Mouse (Mus musculus) heart, adult 11 months (tissue): ENCODE data around the gene Immt.
A peak's percentile ranks its signal among the peaks of the same experiment; 100 is the strongest.
"Not testable (repeated sequence)": the region's sequence is repeated elsewhere in the genome, so short reads cannot be mapped to it uniquely, and the experiment has no call there.

Experiments used
- DNase-seq: peaks from one replicate; pipeline ENCODE4 v3.0.0; 2022

Gene Immt

DNA sequence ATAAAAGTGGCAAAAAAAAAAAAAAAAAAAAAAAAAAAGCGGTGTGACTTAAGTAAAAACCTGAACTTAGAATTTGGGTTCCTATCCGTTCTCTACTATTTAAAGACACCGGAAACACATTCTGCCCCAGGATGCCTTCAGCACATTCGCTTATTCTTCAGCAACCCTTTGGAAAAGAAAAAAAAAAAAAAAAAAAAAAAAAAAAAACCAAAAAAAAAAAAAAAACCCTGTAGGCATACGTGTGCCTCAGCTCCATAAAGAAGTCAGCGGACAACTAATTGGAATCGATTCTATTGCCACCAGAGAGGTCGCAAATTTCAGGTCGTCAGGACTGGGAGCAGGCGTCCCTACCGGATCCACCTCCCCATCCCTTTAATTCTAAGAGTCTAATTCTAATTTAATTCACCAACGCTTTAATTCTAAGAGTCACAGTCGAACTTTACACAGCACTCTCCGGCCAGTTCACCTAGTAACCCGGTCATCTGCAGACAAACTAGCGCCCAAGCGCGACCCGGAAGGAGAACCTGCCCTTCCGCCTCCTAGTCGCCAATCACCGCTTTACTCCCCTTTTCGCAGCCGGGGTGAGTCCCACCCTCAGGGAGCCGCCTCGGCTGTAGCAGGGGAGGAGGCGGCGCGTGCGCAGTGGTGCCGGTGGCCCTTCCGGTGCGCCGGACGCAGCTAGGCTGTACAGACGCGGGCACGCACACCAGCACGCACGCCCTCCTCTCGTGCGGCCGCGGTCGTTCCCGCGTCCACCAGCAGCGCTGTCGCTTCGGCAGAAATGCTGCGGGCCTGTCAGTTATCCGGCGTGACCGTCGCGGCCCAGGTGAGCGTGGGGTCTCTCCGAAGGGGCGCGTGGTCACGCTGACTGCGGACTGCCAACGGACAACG is at the start of gene Immt:
Gene Immt (plus strand): TSS at position 642 of the 891 bp plus-strand sequence.
- peak; percentile 100 for DNase-seq

DNA sequence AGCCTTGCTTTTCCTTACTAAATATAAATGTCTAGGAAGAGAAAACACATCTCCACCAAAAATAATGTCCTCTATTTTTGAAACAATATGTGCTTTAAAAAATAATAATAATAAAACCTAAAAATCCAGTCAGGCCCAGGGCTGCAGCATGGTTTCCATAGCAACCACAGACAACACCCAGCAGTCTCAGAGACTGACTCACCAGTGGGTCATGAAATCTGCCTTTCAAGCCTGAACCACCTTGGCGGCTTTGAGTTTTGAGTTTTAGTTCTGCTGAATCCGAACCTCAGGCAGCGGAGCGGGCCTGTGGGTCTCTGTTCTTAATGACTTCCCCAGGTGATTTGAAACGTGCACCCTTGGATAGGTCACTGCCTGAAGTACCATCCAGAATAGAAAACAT is 48.0 kb upstream of the Immt start:
- no peak for DNase-seq

DNA sequence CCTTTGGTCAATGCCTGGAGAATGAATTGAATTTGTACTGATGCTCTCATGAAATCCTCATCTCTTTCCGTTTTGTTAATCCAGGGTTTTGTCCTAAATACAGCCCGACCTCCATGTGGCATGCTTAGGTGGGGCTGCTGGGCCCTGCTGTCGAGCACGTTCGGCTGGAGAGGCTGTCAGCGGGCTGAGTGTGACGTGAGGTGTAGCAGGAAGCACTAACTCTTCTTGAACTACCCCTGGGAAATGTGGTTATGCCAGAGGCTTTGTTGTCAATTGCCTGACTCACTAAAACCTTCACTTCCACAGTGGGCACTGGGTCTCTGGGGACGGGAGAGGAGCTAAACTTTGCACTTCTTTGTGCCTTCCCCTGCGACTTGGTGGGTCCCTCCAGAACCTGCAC is 42.8 kb upstream of the Immt start:
- DNase-seq, result no peak

DNA sequence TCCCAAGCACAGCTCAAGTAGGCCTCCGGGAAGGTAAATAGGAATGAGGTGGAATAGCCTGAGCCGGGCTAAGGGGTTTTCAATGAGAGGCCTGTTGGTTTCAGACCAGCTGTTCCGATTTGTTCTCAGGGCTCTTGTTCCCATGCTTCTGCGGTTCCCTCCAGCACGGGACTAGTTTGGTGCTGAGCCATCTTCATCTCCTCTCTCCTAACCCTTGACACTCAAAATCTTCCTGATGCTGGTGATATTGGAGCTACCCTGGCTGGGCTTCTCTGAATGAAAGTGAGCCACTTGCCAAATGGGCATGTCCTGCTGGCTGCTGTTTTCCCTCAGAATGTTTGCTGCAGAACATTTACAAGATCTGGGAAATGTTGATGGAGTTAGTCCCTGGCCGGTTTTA is 39.4 kb upstream of the Immt start:
- no peak for DNase-seq

DNA sequence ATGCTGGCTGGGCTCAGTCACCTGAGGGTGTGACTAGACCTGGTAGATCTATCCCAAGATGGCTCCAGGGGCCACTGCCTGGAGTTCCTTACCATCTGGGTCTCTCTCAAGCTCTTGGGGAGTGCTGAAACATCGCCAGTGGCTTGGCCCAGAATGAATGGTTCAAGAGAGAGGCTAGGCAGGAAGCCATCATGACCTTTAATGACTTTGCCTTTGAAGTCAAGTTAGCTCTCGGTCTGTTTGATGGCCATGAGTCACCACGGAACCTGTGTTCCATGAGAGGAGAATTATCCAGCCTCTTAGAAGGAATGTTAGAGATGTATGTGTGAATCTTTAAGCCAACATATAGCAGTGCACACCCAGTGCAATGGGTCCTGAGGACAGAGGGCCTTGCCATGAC is 31.7 kb upstream of the Immt start:
- DNase-seq, result no peak

DNA sequence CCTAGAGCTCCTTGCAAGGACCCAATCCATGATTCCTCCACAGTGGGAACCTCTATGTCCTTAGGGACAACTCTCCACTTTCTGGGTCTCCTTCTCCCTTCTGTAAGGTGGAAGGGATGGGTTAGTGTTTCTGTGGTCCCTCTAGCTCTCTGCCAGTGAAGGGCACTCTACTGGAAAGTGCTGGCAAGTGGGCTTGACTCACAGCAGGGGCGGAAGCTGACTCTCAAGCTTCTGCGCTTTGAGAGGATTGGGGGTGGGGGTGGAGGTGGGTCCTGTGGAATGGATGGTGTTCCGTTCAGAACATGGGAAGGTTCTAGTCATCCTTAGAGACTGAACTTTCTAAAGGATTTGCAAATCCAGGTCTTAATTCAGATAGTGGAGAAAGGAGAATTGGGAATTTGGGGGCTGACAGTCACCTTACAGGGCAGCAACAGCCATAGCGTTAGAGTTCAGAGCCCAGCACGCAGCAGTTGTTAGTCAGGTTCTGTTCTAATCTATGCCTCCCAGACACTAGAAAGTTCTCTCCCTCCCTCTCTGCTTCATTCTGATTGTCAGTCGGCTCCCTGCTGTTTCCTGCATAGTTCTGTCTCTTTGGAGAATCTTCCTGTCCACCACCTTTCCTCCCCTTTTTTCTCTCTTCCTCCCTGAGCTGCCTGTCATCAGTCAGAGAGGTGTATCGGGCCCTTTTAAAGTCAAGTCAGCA is 30.0 kb upstream of the Immt start:
- DNase-seq, result no peak

DNA sequence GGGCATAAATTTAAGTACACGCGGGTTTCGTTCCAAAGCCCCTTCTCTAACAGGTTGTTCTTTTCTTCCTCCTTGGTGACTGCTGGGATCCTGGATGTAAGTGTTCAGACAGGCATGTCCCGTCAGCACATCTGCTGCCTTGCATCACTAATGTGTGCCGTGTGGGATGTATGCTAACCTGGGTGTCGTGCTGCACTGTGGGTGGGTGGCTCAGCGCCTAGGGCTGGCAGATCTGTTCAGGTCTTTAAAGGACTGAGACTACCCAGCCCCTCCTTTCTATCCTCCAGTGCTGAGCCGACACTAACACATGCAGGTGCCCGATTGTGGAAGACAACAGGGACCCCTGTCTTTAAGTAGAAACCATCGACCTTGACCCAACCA is 29.4 kb upstream of the Immt start:
- no peak for DNase-seq

DNA sequence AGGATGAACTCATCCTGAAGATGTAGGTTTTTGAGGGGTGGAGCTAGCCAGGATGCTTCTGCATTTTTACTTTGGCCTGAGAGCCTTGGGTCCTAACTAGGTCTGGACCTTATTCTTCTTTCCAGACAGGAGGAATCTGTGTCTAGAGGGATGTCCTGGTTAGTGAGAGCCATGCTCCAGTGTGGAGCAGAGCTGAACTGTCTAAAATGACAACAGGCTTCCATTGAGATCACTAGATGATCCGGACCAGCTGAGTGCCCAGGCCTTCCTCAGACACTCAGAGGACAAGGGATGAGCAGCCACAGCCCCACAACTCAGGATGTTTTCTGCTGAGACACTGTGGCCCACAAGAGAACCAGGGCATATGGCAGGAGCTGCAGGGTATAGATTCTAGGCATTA is 27.5 kb upstream of the Immt start:
- no peak for DNase-seq

DNA sequence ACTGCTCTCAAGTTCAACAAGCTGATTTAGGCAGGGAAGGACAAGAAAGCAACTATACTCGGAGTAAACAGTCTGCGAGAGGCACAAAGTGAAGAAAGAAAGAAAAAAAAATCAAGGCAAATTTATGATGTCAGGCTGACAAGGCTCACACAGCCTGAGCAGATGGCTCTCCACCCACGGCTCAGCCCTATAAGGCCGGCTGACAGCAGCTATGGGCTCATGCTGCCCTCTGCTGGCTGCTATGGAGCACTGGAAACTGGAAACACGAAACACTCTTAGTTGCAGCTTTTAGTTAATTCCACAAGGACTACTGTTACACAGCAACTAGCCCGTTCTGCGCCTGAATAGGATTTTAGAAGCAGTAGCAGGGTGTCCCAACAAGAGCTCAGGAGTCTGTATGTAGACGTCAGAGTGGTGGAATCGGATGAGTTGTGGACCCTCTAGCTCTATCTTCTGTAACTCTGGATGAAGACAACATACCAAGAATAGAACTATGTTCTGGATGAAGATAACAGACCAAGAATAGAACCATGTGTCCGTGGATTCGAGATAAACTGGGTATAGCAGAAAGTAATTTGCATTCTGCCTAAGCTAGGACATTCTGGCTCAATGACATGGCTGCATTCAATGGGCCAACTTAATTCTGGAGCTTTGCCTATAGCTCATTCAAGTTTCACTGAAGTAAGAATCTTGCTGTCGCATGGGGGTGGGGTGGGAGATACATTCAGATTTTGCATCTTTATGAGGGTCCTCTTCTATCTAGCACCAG is 26.9 kb upstream of the Immt start:
- no peak for DNase-seq

DNA sequence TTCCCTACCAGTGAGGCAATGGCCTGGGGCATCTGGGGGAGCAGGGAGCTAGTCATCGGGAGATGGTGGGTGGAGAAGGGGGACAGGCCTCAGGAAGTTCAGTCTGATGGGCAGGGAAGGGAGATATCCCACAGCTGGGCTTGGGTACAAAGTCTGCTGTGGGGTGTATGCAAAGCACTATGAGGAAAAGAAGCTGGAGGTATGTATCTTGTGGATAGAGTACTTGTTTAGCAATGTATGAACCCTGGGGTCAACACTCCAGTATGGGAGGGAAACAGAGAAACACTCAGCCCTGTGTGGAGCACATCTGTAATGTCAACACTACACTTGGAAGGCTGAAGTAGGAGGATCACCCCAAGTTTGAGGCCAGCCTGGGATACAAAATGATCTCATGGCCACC is 24.4 kb upstream of the Immt start:
- no peak for DNase-seq

DNA sequence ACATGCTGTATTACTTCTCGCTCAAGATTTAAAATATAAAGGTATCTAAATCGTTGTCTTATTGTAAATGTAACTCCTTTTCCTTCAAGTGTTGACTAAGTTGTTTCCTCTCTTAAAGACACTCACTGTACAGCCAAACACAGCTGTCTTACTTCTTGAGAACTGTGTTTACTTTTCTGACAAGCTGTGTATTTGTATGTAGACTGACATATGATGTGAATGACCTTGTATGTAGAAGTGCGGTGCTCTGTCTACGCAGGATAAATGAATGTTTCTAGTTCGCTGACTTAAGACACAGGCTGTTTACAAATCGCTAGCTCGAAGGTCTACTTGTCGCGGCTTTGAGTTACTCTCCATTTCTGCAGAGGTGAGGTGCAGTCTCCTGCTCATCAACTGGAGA is 21.2 kb upstream of the Immt start:
- no peak for DNase-seq

DNA sequence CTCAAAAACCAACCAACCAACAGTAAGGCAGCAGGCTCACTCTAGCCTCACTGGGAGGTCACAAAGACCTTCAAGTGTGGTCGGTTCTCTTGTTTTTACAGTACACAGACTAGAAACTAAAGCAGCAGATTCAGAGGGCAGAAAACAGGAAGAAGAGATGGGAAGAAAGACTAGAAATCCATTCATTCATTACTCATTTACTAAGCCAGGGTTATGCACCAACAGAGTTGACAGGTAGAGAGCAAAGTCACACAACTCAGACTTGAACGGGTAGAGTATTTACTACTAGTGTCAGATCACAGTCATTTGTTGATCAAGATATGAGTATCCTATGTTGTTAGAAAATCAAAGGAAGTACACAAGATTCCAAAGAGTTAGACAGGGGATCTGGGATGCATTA is 18.3 kb upstream of the Immt start:
- no peak for DNase-seq

DNA sequence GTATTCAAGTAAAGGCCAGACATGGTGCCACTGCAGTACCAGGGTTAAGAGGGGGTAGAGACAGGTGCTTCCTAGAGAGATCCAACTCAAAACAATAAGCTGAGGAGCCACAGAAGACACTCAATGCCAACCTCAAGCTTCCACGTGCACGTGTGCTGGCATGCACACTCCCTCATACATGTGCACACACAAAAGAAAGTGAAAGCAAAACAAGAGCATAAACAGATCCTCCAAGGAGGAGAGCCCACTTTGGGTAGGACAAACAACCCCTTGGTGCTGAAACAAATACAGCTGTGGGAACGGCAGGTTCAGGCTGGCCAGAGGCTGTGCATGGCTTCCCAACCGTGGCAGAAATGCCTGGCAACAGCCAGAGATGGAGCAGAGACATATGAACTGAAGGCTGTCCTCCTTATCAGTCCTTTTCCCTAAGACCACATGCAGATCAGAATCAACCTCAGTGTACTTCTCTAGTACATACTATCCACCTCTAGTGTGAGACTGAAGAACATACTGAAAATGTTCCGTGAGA is 11.3 kb upstream of the Immt start:
- no peak for DNase-seq

DNA sequence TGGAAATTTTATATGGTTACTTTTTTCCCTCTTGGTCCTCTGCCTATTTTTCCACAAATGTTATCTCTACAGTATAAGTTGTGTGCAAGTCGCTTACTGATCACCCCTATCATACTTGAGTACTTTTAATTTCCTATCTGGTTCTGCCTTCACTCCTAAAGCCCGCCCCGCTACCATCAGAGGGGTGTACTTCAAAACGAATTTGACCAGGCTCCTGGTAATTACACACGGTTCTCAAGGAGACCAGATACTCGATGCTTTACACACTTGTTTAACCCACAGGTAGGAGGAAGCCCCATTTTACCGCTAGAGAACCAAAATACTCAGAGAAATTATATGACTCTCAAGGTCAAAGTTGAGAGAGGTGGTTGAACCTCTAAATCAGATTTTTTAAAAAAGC is 8.0 kb upstream of the Immt start:
- no peak for DNase-seq

DNA sequence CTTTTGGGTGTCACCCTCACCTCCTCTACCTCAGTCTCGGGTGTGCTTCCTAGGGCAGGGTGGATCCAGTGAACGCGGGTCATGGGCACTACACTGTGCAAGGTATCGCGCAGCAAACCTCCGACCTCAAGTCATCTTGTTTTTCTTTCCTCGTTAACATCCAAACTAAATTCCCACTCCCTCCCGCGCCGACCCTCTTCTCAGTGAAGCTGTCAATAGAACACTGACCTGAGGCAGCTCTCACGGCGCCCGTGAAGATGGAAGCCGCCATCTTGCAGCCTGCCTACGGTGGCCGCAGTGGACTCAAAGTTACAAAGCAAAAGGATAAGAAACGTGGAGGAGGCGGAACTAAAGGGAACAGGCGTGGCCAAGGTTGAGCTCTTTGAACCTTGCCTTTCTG is 7.6 kb upstream of the Immt start:
- peak; percentile 99 for DNase-seq

DNA sequence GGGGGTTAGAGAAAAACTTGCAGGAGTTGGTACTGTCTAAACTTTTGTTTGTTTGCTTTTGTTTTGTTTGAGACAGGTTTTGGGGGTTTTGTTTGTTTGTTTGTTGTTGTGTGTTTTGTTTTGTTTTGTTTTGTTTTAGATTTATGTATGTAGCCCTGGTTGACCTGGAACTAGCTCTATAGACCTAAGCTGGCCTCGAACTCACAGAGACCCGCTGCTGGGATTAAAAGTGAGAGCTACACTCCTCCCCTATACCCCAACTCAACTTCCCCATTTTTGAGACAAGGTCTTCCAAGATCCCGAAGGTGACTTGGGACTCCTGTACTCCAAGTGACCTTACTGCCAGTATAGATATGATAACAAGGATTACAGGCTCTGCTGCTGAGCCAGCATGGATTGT is 7.2 kb upstream of the Immt start:
- DNase-seq, result peak; percentile 70

DNA sequence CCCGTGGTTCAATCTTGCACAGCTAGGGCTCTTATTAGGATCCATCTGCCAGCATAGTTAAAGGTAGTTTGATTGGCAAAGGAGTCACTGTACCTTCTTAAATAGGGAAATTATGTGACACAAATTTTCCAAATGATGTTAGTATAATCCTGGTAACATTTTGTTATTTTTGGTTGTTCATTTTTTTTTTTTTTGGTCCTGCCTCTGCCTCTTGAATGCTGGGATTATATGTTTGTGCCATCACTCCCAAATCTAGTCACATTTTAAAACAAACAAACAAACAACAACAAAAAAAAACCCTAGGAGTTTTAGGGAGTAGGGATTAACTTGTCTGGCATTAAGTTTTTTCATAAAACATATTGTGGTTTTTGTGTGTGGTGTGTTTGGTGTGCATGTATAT is 4.3 kb upstream of the Immt start, which contains the start of gene Mrpl35:
Gene Mrpl35 (minus strand): TSS at position 101 of the 400 bp plus-strand sequence.
- DNase-seq, result no peak

DNA sequence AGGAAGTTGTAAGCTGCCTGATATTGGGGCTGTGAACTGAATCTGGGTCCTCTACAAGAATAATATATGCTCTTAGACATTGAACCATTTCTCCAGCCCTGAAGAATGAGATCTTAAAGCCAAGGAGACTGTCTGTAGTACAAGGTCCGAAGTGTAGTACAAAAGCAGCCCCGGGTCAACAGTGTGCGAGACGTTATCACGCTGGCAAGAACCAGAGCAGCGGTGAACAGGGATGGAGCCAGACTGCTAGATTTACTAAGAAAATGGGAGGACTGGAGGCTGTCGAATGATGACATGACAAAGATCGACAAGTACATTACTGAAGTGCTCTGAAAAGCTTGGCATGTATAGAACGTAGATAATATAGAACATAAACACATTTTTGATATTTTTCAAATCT is 1.4 kb upstream of the Immt start:
- peak; percentile 79 for DNase-seq

DNA sequence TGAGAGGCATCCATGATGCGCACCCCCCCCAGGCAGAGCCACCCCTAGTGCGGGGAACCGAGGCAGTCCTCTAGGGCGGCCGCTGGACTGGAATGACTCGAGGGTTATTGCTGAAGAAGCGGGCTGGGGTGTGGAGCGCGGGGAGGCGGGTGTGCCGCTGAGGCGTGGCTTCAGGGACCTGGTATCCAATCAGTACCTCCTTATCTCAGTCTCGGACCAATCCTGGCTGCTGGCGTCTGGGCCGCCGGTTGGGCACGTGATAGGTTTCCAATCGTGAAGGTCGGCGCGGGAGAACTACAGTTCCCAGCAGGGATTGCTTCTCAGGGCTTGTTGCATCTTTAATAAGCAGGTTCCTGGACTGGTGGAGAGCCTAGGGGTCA is 440 bp downstream of the Immt start:
- DNase-seq, result peak; percentile 100

DNA sequence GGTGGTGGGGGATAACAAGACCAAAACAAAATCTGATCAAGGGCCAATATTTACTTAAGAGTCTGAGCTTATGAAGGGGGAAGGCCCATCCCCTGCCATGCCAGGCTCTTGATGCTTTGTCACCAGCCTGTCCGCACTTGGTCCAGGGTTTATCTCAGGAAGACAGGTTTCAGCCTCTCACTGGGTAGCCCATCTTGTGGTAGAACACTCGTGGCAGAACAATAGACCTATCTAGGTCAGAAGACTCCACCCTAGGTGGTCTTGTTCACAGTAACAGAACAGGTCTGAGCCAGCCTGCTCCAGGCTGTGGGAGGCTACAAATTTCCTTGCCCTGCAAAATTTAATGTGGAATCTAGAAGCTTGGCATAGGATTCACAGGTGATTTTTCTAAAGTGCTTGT is 5.7 kb downstream of the Immt start:
- peak; percentile 57 for DNase-seq

DNA sequence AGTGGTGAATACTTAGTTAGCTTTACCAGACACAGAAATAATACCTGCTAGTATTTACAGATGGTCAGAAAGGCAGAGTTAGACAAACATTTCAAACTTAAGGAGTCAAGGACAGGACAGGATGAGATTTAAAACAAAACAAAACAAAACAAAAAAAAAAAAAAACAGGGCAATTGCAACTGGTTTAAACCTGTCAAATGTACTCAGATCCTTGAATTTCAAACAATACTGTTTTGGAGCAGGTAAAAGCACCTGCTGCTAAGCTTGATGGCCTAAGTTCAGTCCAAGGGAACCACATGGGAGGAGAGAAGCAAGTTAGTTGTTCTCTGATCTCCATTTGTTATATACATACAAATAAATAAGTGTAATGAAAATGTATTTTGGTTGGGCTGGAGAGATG is 8.7 kb downstream of the Immt start:
- no peak for DNase-seq

DNA sequence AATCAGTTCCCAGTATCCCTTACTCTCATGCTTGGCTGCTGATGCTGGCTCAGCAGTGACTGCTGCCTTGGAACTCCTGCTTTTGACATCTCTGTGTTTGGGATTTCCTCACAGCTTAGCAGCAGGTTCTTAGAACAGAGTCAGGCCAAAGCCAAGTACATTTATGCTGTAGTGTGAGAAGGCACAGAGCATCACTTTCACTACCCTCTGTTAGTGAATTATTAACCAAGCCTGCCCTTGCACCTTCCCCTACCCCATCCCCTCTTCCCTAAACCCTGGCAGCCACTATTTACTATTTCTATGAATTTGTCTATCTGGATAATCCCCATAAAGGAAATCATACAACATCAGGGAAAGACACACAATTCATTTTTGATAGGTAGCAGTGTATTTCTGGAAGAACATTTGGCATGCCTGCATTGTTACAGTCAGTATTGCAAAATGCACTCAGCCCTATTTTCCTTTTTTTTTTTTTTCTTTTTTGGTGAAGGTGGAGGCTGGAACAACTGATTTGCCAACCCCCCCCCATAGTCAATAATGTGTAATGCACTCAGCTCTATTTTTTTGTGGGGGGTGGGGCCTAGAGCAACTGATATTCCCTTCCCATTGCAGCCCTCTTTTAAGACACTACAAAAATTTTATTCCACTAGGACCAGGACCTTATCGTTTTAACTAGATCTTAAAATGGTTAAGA is 9.6 kb downstream of the Immt start:
- DNase-seq, result no peak

DNA sequence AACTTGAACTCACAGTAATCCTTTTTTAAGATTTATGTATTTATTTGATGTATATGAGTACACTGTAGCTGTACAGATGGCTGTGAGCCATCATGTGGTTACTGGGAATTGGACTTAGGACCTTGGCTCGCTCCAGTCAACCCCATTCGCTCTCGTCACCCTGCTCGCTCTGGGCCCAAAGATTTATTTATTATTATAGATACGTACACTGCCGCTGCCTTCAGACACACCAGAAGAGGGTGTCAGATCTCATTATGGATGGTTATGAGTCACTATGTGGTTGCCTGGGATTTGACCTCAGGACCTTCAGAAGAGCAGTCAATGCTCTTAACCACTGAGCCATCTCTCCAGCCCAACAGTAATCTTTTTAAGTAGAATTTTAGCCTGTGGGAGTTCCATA is 15.8 kb downstream of the Immt start:
- DNase-seq, result not testable (repeated sequence)
